Mouse (Mus musculus) gonadal fat pad, adult 2 months (tissue): Measurements from ENCODE around the gene Zfp965. TPM values are rescaled to one million over a fixed set of nuclear protein-coding genes. Genes with fewer than 3 reads are reported as not detected.
"Not testable (repeated sequence)": the region's sequence is repeated elsewhere in the genome, so short reads cannot be mapped to it uniquely, and the experiment has no call there.

Experiments
- DNase-seq: peaks from one replicate; pipeline ENCODE4 v3.0.0-alpha.2; 2012; ENCODE audit warnings: low read depth
- polyA plus RNA-seq: library from polyadenylated mRNA; depleted of rRNA; stranded (reverse); fragments of >200 nt; gene quantifications from 2 replicates; pipeline ENCODE4 v1.2.3, GENCODE M21; 2012; rRNA removed

The Zfp965 gene
- 1.1 and 1.6 TPM in 2 replicates for polyA plus RNA-seq

DNA sequence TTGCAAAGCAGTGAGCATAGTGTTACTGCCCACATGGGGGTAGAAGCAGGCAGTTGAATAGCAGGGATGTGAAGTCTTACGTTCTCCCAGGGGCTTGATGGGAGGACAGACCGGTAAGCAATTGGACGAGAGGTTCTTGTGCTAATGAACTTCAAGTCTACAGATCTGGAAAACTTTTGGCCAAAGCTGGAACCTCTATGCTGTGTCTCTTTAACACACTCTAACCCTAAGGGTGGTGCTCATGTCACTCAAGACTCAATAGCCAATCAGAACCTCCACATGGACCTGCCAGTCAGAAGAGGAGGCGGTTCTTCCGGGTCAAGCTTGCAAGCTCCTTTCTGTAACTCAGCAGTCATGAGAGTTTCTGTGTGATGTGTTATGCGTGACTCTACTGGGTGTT lies at the start of gene Zfp965:
TSS of gene Zfp965 (plus strand) at position 301 of the 400 bp plus-strand sequence.
- not testable (repeated sequence) for DNase-seq

DNA sequence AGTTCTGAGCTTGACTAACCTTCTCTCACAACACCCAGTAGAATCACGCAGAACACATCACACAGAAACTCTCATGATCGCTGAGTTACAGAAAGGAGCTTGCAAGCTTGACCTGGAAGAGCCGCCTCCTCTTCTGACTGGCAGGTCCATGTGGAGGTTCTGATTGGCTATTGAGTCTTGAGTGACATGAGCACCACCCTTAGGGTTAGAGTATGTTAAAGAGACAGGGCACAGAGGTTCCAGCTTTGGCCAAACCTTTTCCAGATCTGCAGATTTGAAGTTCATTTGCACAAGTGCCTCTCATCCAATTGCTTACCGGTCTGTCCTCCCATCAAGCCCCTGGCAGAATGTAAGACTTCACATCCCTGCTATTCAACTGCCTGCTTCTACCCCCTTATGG lies 34.1 kb upstream of the Zfp965 start, which contains the start of gene Gm4724:
TSS of gene Gm4724 (minus strand) at position 101 of the 400 bp plus-strand sequence.
- DNase-seq = not testable (repeated sequence)

Other genes starting within 250 kb of the Zfp965 start
- not detected in 2 replicates for gene Gm14440, start 194.9 kb upstream of the Zfp965 start, polyA plus RNA-seq
- gene Gm4631, start 131.8 kb upstream of the Zfp965 start, polyA plus RNA-seq = 2.6 and 2.7 TPM in 2 replicates
- gene Zfp968, start 97.5 kb upstream of the Zfp965 start, polyA plus RNA-seq = 1.8 and 2.9 TPM in 2 replicates
- 6.9 and 7.9 TPM in 2 replicates for gene Gm4724, start 34.2 kb upstream of the Zfp965 start, polyA plus RNA-seq
- gene Gm11007, start 174.0 kb downstream of the Zfp965 start, polyA plus RNA-seq = not detected in 2 replicates
- gene Zfp969, start 233.7 kb downstream of the Zfp965 start, polyA plus RNA-seq = 6.3 and 11.7 TPM in 2 replicates